Mouse (Mus musculus) lung, adult 2 months (tissue): ENCODE data around the gene Il11ra1.

Experiments
- CTCF ChIP-seq: fragments of 200-500 bp; IDR thresholded peaks from 2 replicates; pipeline ENCODE4 v1.5.1; 2011; ENCODE audit warnings: mild to moderate bottlenecking, low read length, control low read depth; ENCODE audit not compliant: insufficient read depth
- POLR2A ChIP-seq: fragments of 200-500 bp; IDR thresholded peaks from 2 replicates; pipeline ENCODE4 v1.6.1; 2011; ENCODE audit warnings: low read depth, mild to moderate bottlenecking, control low read depth, low read length, borderline replicate concordance; ENCODE audit errors: extremely low read depth

GRCm38 (mm10) chr4:41664533-41664932 is 35.3 kb upstream of the Il11ra1 start:
- TF ChIP-seq CTCF (no peak), POLR2A (no peak)
